Mouse (Mus musculus): ENCODE measurements at regions not wholly inside any gene's neighbourhood (a gene's known extent, or its start where the extent isn't known, plus 50 kb on each side); places are given as distances from the start of the nearest gene placed in this dataset.

GRCm38 (mm10) chr1:27062311-27062710 lies 375.1 kb upstream of the 4931408C20Rik start:
- TF ChIP-seq CTCF (IDR thresholded peaks at IDR 0.05; ENCODE audit: low read depth), result no peak
- Histone ChIP-seq H3K4me2 (ENCODE audit: low read depth, low read length) (no peak overlapping the region), H3K27me3 (ENCODE audit: insufficient read depth, low read length) (no peaks in the 10 kb centered on the region), H3K36me3 (ENCODE audit: insufficient read depth, low read length) (no peaks in the 10 kb centered on the region), H3K4me3 (ENCODE audit: low read length) (no peak overlapping the region), H3K9me3 (ENCODE audit: low read length) (no peaks in the 10 kb centered on the region), H3K27ac (no peak overlapping the region), H3K4me1 (ENCODE audit: insufficient read depth, low read length) (no peaks in the 10 kb centered on the region), H3K9ac (replicated peaks; ENCODE audit: low read length) (no peak overlapping the region)
- 57% methylated on average over 3 of the region's 3 CpGs for WGBS
- DNase-seq (ENCODE audit: low spot score) (peak; percentile 3), ATAC-seq (no peak)
